Mouse (Mus musculus) G1E (cell line): Measurements from ENCODE around the gene Pigr. TPM values are rescaled to one million over a fixed set of nuclear protein-coding genes. Genes with fewer than 3 reads are reported as not detected.

ENCODE experiments used
- ATAC-seq: 2 replicates; pipeline ENCODE4 v1.8.0; 2016; ENCODE audit warnings: mild to moderate bottlenecking; ENCODE audit not compliant: insufficient number of reproducible peaks, poor library complexity, low FRiP score, severe bottlenecking; ENCODE audit errors: extremely low read depth
- DNase-seq: peaks from one replicate; pipeline ENCODE4 v3.0.0; 2012; ENCODE audit warnings: low spot score
- H3K27me3 ChIP-seq: 2 replicates; pipeline ENCODE4 v1.6.1; 2012; ENCODE audit warnings: mild to moderate bottlenecking, low read length, inconsistent platforms; ENCODE audit not compliant: insufficient read depth
- H3K36me3 ChIP-seq: replicated peaks from 2 replicates; pipeline ENCODE3; 2012; ENCODE audit warnings: mild to moderate bottlenecking, inconsistent platforms
- H3K4me1 ChIP-seq: 2 replicates; pipeline ENCODE4 v1.6.1; 2012; ENCODE audit warnings: low read depth, low read length, inconsistent platforms, mixed read lengths; ENCODE audit not compliant: insufficient read depth
- H3K4me3 ChIP-seq: 2 replicates; pipeline ENCODE4 v1.5.1; 2012; ENCODE audit warnings: low read depth, mild to moderate bottlenecking, inconsistent platforms, low read length, moderate library complexity, mixed read lengths
- H3K9me3 ChIP-seq: replicated peaks from 2 replicates; pipeline ENCODE4 v1.6.1; 2012; ENCODE audit warnings: inconsistent platforms
- CTCF ChIP-seq: IDR thresholded peaks from 2 replicates; pipeline ENCODE4 v1.5.1; 2012; ENCODE audit warnings: low read depth, low read length, inconsistent platforms, mixed read lengths
- GATA1 ChIP-seq: IDR thresholded peaks from 2 replicates; pipeline ENCODE4 v1.6.1; 2012; ENCODE audit warnings: borderline replicate concordance, low read length, inconsistent platforms, mixed read lengths
- GATA2 ChIP-seq: IDR thresholded peaks from 2 replicates; pipeline ENCODE4 v1.6.1; 2012; ENCODE audit warnings: low read depth, low read length, inconsistent platforms, borderline replicate concordance
- POLR2AphosphoS5 ChIP-seq: IDR thresholded peaks from 2 replicates; pipeline ENCODE4 v1.6.1; 2012; ENCODE audit warnings: low read depth, low read length, inconsistent platforms; ENCODE audit not compliant: insufficient replicate concordance
- TAL1 ChIP-seq: conservative IDR thresholded peaks from 2 replicates; pipeline ENCODE4 v1.6.1; 2012; ENCODE audit warnings: low read depth, low read length, inconsistent platforms, mixed read lengths
- polyA plus RNA-seq: library from polyadenylated mRNA; stranded (reverse); fragments of >175 nt; gene quantifications from 2 replicates; pipeline ENCODE4 v1.2.3, GENCODE M21; 2012
- total RNA-seq, 2 experiments: library from RNA; stranded (forward) in 1 of 2; stranded (reverse) in 1 of 2; fragments of 200-1000 nt in 1 of 2; fragments of >200 nt in 1 of 2; fragmentation: Nextera tagmentation in 1 of 2; gene quantifications; 2 replicates each; pipeline ENCODE4 v1.2.3; 2014 to 2017

Pigr gene
- total and polyA plus RNA-seq, 3 experiments, result under 0.01 TPM; not detected in 2

GRCm38 (mm10) chr1:130838288-130838687, 11.8 kb downstream of the Pigr start:
- no peaks in the 10 kb centered on the region for H3K9me3 ChIP-seq
- TF ChIP-seq POLR2AphosphoS5, result no peak
- TF ChIP-seq GATA2, result no peak
- TF ChIP-seq GATA1, result no peak
- TF ChIP-seq TAL1, result no peak
- no peak for TF ChIP-seq CTCF
- ATAC-seq (no peak), DNase-seq (no peak)
- H3K4me1 ChIP-seq, result no peaks in the 10 kb centered on the region
- H3K4me3 ChIP-seq, result no peak overlapping the region
- peaks cover 4% of the 10 kb centered on the region; the same call in 1 of the 2 replicates for H3K27me3 ChIP-seq
- no peaks in the 10 kb centered on the region for H3K36me3 ChIP-seq

- H3K36me3 ChIP-seq, result no peaks in the 10 kb centered on the region
- H3K4me1 ChIP-seq, result no peaks in the 10 kb centered on the region
- DNase-seq (no peak), ATAC-seq (no peak)
- H3K9me3 ChIP-seq, result no peaks in the 10 kb centered on the region
- peaks cover 4% of the 10 kb centered on the region; the same call in 1 of the 2 replicates for H3K27me3 ChIP-seq
- TF ChIP-seq TAL1, result no peak
- no peak for TF ChIP-seq GATA1
- no peak for TF ChIP-seq GATA2
- no peak for TF ChIP-seq CTCF
- no peak for TF ChIP-seq POLR2AphosphoS5
- H3K4me3 ChIP-seq, result no peak overlapping the region
Observed at GRCm38 (mm10) chr1:130840599-130841379, 14.3 kb downstream of the Pigr start.

- TF ChIP-seq TAL1, result no peak
- no peak for TF ChIP-seq GATA2
- no peak for TF ChIP-seq CTCF
- no peak for TF ChIP-seq GATA1
- TF ChIP-seq POLR2AphosphoS5, result no peak
- DNase-seq (no peak), ATAC-seq (no peak)
- H3K27me3 ChIP-seq, result peaks cover 8% of the 10 kb centered on the region
- H3K36me3 ChIP-seq, result no peaks in the 10 kb centered on the region
- no peaks in the 10 kb centered on the region for H3K9me3 ChIP-seq
- H3K4me3 ChIP-seq, result no peak overlapping the region
- H3K4me1 ChIP-seq, result no peaks in the 10 kb centered on the region
Observed at GRCm38 (mm10) chr1:130841621-130842020, 15.1 kb downstream of the Pigr start.

- no peak for DNase-seq
- H3K9me3 ChIP-seq, result no peaks in the 10 kb centered on the region
- H3K4me1 ChIP-seq, result no peaks in the 10 kb centered on the region
- no peak for ATAC-seq
- no peak overlapping the region for H3K4me3 ChIP-seq
- TF ChIP-seq GATA2 (no peak), CTCF (no peak), GATA1 (no peak), TAL1 (no peak), POLR2AphosphoS5 (no peak)
- H3K36me3 ChIP-seq, result no peaks in the 10 kb centered on the region
- peaks cover 15% of the 10 kb centered on the region for H3K27me3 ChIP-seq
Observed at GRCm38 (mm10) chr1:130844516-130844915, 18.0 kb downstream of the Pigr start.

GRCm38 (mm10) chr1:130849530-130850214, 23.2 kb downstream of the Pigr start:
- Histone ChIP-seq H3K4me1 (no peaks in the 10 kb centered on the region), H3K27me3 (peaks cover 22% of the 10 kb centered on the region), H3K4me3 (no peak overlapping the region), H3K9me3 (no peaks in the 10 kb centered on the region), H3K36me3 (no peaks in the 10 kb centered on the region)
- ATAC-seq (no peak), DNase-seq (no peak)
- TF ChIP-seq CTCF, result no peak
- no peak for TF ChIP-seq GATA1
- TF ChIP-seq POLR2AphosphoS5, result no peak
- TF ChIP-seq TAL1, result no peak
- no peak for TF ChIP-seq GATA2

DNA sequence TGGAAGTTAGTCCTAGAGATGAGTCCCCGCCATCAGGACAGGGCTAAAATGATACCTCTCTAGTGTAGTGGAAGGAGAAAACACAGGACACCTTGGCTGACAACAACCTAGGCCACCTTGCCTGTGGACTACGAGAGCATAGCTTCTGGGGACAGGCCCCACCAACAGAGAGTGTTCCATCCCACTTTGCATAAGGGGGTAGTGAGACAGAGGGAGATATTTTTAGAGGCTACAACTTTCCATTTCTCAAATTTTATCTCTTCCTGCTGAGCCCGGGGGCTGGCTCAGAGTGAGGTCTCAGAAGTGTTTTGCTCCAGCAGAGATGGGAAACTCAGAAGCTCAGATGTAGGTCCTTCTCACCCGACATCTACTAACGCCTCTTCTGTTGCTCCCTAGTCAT, 23.9 kb downstream of the Pigr start:
- H3K4me1 ChIP-seq, result no peaks in the 10 kb centered on the region
- DNase-seq, result no peak
- TF ChIP-seq CTCF (no peak), GATA2 (no peak), POLR2AphosphoS5 (no peak), GATA1 (no peak), TAL1 (no peak)
- H3K36me3 ChIP-seq, result no peaks in the 10 kb centered on the region
- H3K9me3 ChIP-seq, result no peaks in the 10 kb centered on the region
- ATAC-seq, result no peak
- H3K4me3 ChIP-seq, result no peak overlapping the region
- peaks cover 26% of the 10 kb centered on the region for H3K27me3 ChIP-seq
